Comparison of ENCODE assay signal across 7 mouse cellular contexts in genomic region chr9:120739199-120739952, GRCm38 (mm10).
A peak's percentile ranks its signal among the peaks of the same experiment; 100 is the strongest.
DNase-seq lines count a peak whose midpoint lies in the region; ATAC-seq and TF ChIP-seq lines count a peak whose summit lies in the region.

No protein-coding gene starts in this region.

- H3K9me3 ChIP-seq in embryonic facial prominence, embryonic 12.5 days, result no peaks in the 10 kb centered on the region
- no peaks in the 10 kb centered on the region for H3K9me3 ChIP-seq in heart, embryonic 10.5 days

- peaks cover 40% of the 10 kb centered on the region for H3K4me1 ChIP-seq in embryonic facial prominence, embryonic 12.5 days
- peaks cover 44% of the 10 kb centered on the region for H3K4me1 ChIP-seq in heart, embryonic 10.5 days
- H3K4me1 ChIP-seq in lung, adult 2 months (ENCODE audit: control insufficient read depth, insufficient read depth, low read length), result peaks cover 37% of the 10 kb centered on the region

- TF ChIP-seq POLR2A in lung, adult 2 months (IDR thresholded peaks at IDR 0.05; ENCODE audit: borderline replicate concordance, extremely low read depth, low read depth, low read length), result no peak

- H3K27me3 ChIP-seq in embryonic facial prominence, embryonic 12.5 days, result no peaks in the 10 kb centered on the region
- no peaks in the 10 kb centered on the region for H3K27me3 ChIP-seq in heart, embryonic 10.5 days (ENCODE audit: insufficient read depth, poor library complexity, severe bottlenecking)

- TF ChIP-seq CTCF in lung, adult 2 months (IDR thresholded peaks at IDR 0.05; ENCODE audit: insufficient read depth, low read length), result no peak

- H3K27ac ChIP-seq in embryonic facial prominence, embryonic 12.5 days, result peak overlapping the region; percentile 91
- peak overlapping the region; percentile 82 for H3K27ac ChIP-seq in heart, embryonic 10.5 days

- H3K4me2 ChIP-seq in embryonic facial prominence, embryonic 12.5 days (replicated peaks), result no peak overlapping the region

- no peaks in the 10 kb centered on the region for H3K36me3 ChIP-seq in embryonic facial prominence, embryonic 12.5 days
- no peaks in the 10 kb centered on the region for H3K36me3 ChIP-seq in heart, embryonic 10.5 days

- 35% methylated on average over 14 of the region's 14 CpGs for WGBS in embryonic facial prominence, embryonic 12.5 days
- 52% methylated on average over 14 of the region's 14 CpGs for WGBS in heart, embryonic 10.5 days
- WGBS in lung, adult 2 months, result 17% methylated on average over 14 of the region's 14 CpGs

- H3K9ac ChIP-seq in embryonic facial prominence, embryonic 12.5 days, result no peak overlapping the region

- peak; percentile 87 for DNase-seq in adrenal gland, adult 8-10 months
- no peak for DNase-seq in heart, embryonic 10.5 days (ENCODE audit: low spot score)
- DNase-seq in kidney, adult 8-10 months, result peak; percentile 21 to 25
- DNase-seq in lung, adult 2 months, result peak; percentile 53
- peak; percentile 50 for DNase-seq in ovary, adult 18-20 months (ENCODE audit: low spot score)
- DNase-seq in spleen, postnatal 10 days (ENCODE audit: low spot score in 2 of 2), result no peak

- no peak overlapping the region for H3K4me3 ChIP-seq in embryonic facial prominence, embryonic 12.5 days
- H3K4me3 ChIP-seq in heart, embryonic 10.5 days, result no peak overlapping the region
- no peak overlapping the region for H3K4me3 ChIP-seq in lung, adult 2 months (replicated peaks; ENCODE audit: extremely low read depth, low read depth, low read length)

- peak; percentile 62; the same call in 1 of the 2 replicates for ATAC-seq in embryonic facial prominence, embryonic 12.5 days (ENCODE audit: insufficient number of reproducible peaks, insufficient read depth, low FRiP score, low TSS enrichment)

Comparison
In these comparisons a context has a peak if more than half of its experiments do, and no peak if none do; other contexts are left out.
1. DNase-seq: peak in adrenal gland, adult 8-10 months (single experiment), kidney, adult 8-10 months (2 of 2), lung, adult 2 months (single experiment) and ovary, adult 18-20 months (single experiment); none in heart, embryonic 10.5 days (single experiment) and spleen, postnatal 10 days (0 of 2).